Mouse (Mus musculus): ENCODE data around the gene Cldn19.

DNA sequence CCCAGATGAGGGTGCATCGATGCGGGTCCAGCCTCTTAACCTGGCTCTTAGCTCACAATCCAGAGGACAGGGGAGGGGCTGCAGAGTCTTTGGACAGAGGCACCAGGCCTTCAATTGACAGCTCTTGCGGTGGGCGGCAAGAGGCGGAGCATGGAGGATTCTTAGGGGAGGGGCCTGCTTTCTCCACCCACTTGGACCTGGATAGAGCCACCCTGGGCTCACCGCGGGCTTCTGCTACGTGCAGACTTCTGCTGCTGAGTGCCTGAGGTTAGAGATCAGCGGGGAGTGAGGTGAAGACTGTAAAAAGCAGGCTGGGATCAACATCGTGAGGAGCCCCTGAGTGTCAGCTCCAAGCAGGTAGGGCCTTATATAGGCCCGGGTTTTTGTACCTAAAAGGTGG lies 37.0 kb upstream of the Cldn19 start, which contains the start of gene Tmem269:
- TF ChIP-seq POLR2A (IDR thresholded peaks at IDR 0.05; ENCODE audit: borderline replicate concordance, insufficient read depth, low read length) (no peak), CTCF (IDR thresholded peaks at IDR 0.05; ENCODE audit: borderline replicate concordance, insufficient read depth, low read depth, low read length) (no peak)

All from cerebellum, adult 2 months (tissue).